Mouse (Mus musculus) adrenal gland (tissue): Measurements from ENCODE around the gene Tubgcp3.
"Not testable (repeated sequence)": the region's sequence is repeated elsewhere in the genome, so short reads cannot be mapped to it uniquely, and the experiment has no call there.

Experiments used
- intact Hi-C: fragments of 180-260 bp; cut with DNase I; formaldehyde crosslinking; loops from one replicate; pipeline ENCODE4 v1.15.1; 2025
- long read RNA-seq, 2 experiments: library from polyadenylated mRNA; unstranded; transcript quantifications; one replicate each; pipeline ENCODE4 v2.0.0; 2020; ENCODE audit warnings: borderline replicate concordance in 1 of 2; ENCODE audit not compliant: insufficient replicate concordance in 1 of 2

Gene Tubgcp3
- long read RNA-seq, experiment 1, transcript Tubgcp3-201 (22 exons, 3,797 nt) = major isoform, 5 of 14 reads
- long read RNA-seq, experiment 1, partial matches to known transcripts = 6 of 14 reads
- long read RNA-seq, experiment 1, other reads (novel, unspliced or antisense) = 2 of 14 reads
- long read RNA-seq, experiment 2, transcript Tubgcp3-201 (22 exons, 3,797 nt) = major isoform, 12 of 27 reads
- long read RNA-seq, experiment 2, partial matches to known transcripts = 9 of 27 reads
- long read RNA-seq, experiment 2, other reads (novel, unspliced or antisense) = 6 of 27 reads

- intact Hi-C loops = no loop called here
Observed at GRCm38 (mm10) chr8:12672056-12672881, at the start of gene Tubgcp3. TSS of gene Tubgcp3 (minus strand) at chr8:12672248.

- intact Hi-C loops = no loop called here
Observed at GRCm38 (mm10) chr8:12719091-12719490, 47.0 kb upstream of the Tubgcp3 start.

- intact Hi-C loops = no loop called here
Observed at GRCm38 (mm10) chr8:12715861-12716585, 44.0 kb upstream of the Tubgcp3 start.

- intact Hi-C loops = no loop called here
Observed at GRCm38 (mm10) chr8:12711623-12712022, 39.6 kb upstream of the Tubgcp3 start.

- intact Hi-C loops = no loop called here
Observed at GRCm38 (mm10) chr8:12703597-12703996, 31.5 kb upstream of the Tubgcp3 start.

GRCm38 (mm10) chr8:12702290-12702689, 30.2 kb upstream of the Tubgcp3 start:
- intact Hi-C loops = no loop called here

GRCm38 (mm10) chr8:12698660-12699277, 26.7 kb upstream of the Tubgcp3 start:
- intact Hi-C loops = no loop called here

GRCm38 (mm10) chr8:12688851-12689250, 16.8 kb upstream of the Tubgcp3 start:
- intact Hi-C loops = loop anchor here (5.0 kb wide), 1 partner anchor 118 kb away; no protein-coding TSS in a partner anchor

GRCm38 (mm10) chr8:12677529-12677928, 5.5 kb upstream of the Tubgcp3 start:
- intact Hi-C loops = loop anchor here (5.0 kb wide), 3 partner anchors 65 to 720 kb away; no protein-coding TSS in a partner anchor

GRCm38 (mm10) chr8:12671473-12672055, 484 bp downstream of the Tubgcp3 start:
- intact Hi-C loops = no loop called here

- intact Hi-C loops = no loop called here
Observed at GRCm38 (mm10) chr8:12670965-12671364, 1.1 kb downstream of the Tubgcp3 start.

GRCm38 (mm10) chr8:12668832-12669231, 3.2 kb downstream of the Tubgcp3 start:
- intact Hi-C loops = no loop called here

- intact Hi-C loops = not testable (repeated sequence)
Observed at GRCm38 (mm10) chr8:12666530-12666929, 5.5 kb downstream of the Tubgcp3 start.

- intact Hi-C loops = no loop called here
Observed at GRCm38 (mm10) chr8:12663105-12663456, 9.0 kb downstream of the Tubgcp3 start.

- intact Hi-C loops = no loop called here
Observed at GRCm38 (mm10) chr8:12662375-12663104, 9.5 kb downstream of the Tubgcp3 start.

- intact Hi-C loops = no loop called here
Observed at GRCm38 (mm10) chr8:12657411-12657810, 14.6 kb downstream of the Tubgcp3 start.

GRCm38 (mm10) chr8:12651246-12651645, 20.8 kb downstream of the Tubgcp3 start:
- intact Hi-C loops = no loop called here

GRCm38 (mm10) chr8:12650495-12650894, 21.6 kb downstream of the Tubgcp3 start:
- intact Hi-C loops = no loop called here

GRCm38 (mm10) chr8:12648951-12649350, 23.1 kb downstream of the Tubgcp3 start:
- intact Hi-C loops = no loop called here

- intact Hi-C loops = no loop called here
Observed at GRCm38 (mm10) chr8:12646536-12646935, 25.5 kb downstream of the Tubgcp3 start.
